Mouse (Mus musculus) right cerebral cortex, adult 18-20 months (tissue): ENCODE data around the gene Stx5a.

Source experiments
- DNase-seq: peaks from one replicate; pipeline ENCODE4 v3.0.0; 2022; ENCODE audit warnings: mixed read lengths

Stx5a gene

GRCm38 (mm10) chr19:8747368-8747767 is 6.2 kb downstream of the Stx5a start:
- DNase-seq: no peak

GRCm38 (mm10) chr19:8755652-8756051 is 14.4 kb downstream of the Stx5a start:
- DNase-seq: no peak

- peak; percentile 95 for DNase-seq
Observed at GRCm38 (mm10) chr19:8756635-8757387, 15.6 kb downstream of the Stx5a start, which contains the start of gene Nxf1. Gene Nxf1 (plus strand): TSS chr19:8757073.

GRCm38 (mm10) chr19:8757471-8757998 is 16.3 kb downstream of the Stx5a start:
- DNase-seq: no peak

GRCm38 (mm10) chr19:8758899-8759298 is 17.7 kb downstream of the Stx5a start:
- no peak for DNase-seq

- DNase-seq: no peak
Observed at GRCm38 (mm10) chr19:8760757-8761156, 19.5 kb downstream of the Stx5a start.

GRCm38 (mm10) chr19:8763276-8763675 is 22.1 kb downstream of the Stx5a start:
- DNase-seq: no peak

GRCm38 (mm10) chr19:8765562-8765961 is 24.3 kb downstream of the Stx5a start:
- DNase-seq: no peak

GRCm38 (mm10) chr19:8770567-8771270 is 29.5 kb downstream of the Stx5a start, which contains the start of gene Tmem223:
Gene Tmem223 (plus strand): TSS chr19:8770996.
- DNase-seq: peak; percentile 83

GRCm38 (mm10) chr19:8772996-8773395 is 31.8 kb downstream of the Stx5a start:
- no peak for DNase-seq

GRCm38 (mm10) chr19:8773409-8773808 is 32.2 kb downstream of the Stx5a start:
- DNase-seq: no peak

GRCm38 (mm10) chr19:8774086-8774835 is 33.0 kb downstream of the Stx5a start, which contains the start of gene Tmem179b:
Gene Tmem179b (minus strand): TSS chr19:8774467.
- DNase-seq: peak; percentile 97

GRCm38 (mm10) chr19:8774951-8775421 is 33.8 kb downstream of the Stx5a start:
- DNase-seq: no peak

GRCm38 (mm10) chr19:8786008-8786781 is 45.0 kb downstream of the Stx5a start, which contains the start of gene Taf6l:
Gene Taf6l (minus strand): TSS chr19:8786417.
- DNase-seq: peak; percentile 96

- DNase-seq: no peak
Observed at GRCm38 (mm10) chr19:8788521-8788920, 47.3 kb downstream of the Stx5a start.

- peak; percentile 19 for DNase-seq
Observed at GRCm38 (mm10) chr19:8789171-8789570, 48.0 kb downstream of the Stx5a start.

GRCm38 (mm10) chr19:8790171-8790570 is 49.0 kb downstream of the Stx5a start:
- peak; percentile 33 for DNase-seq

- peak; percentile 93 for DNase-seq
Observed at GRCm38 (mm10) chr19:8798264-8798946, 57.2 kb downstream of the Stx5a start, which contains the start of gene Polr2g. Gene Polr2g (minus strand): TSS chr19:8798577.

GRCm38 (mm10) chr19:8798947-8799315 is 57.7 kb downstream of the Stx5a start:
- no peak for DNase-seq

GRCm38 (mm10) chr19:8802130-8802821 is 61.1 kb downstream of the Stx5a start, which contains the start of gene Zbtb3:
Gene Zbtb3 (plus strand): TSS chr19:8802555.
- peak; percentile 98 for DNase-seq
